Mouse (Mus musculus) c-Kit-positive CD71-negative TER-119-negative erythroid progenitor cells, embryonic 14.5 days (primary cell): ENCODE data around the gene Mpzl2.

Experiments
- DNase-seq: peaks from one replicate; pipeline ENCODE4 v3.0.0-alpha.2; 2013; ENCODE audit warnings: low read depth

Gene Mpzl2

GRCm38 (mm10) chr9:45039499-45039898 is at the start of gene Mpzl2:
Gene Mpzl2, plus strand, starts transcription at chr9:45039799.
- DNase-seq, result no peak

DNA sequence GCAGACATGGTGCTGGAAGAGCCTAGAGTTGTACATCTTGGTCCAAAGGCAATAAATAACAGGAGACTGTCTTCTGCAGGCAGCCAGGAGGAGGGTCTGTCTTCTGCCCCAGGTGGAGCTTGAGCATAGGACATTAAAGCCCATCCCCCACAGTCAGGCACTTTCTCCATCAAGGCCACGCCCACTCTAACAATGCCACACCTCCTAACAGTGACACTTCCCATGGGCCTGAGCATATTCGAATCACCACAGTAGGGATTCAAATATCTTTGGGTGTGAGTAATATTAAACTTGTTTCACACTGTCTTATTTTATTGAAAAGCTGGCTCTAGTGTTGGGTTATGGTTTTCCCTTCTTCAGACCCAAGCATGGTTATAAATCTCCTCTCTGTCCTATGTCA is 47.8 kb upstream of the Mpzl2 start:
- no peak for DNase-seq

DNA sequence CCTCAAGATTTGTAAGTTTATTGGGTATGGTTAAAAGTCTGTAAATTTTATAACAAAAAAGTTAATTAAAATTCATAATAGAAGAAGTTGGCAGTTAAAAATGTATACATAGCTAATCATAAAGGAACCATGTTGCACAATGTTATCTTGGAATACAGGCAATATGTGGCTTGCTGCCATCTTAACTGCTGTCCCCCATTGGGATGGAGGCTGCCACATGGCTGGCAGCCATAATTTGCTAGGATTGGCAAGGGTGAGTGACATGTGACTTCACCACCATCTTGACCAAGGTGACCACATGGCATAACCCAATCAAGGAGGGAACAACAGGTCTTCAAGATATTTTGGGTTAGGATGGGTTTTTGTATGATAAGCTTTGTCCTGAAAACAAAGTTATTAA is 47.3 kb upstream of the Mpzl2 start:
- no peak for DNase-seq

- DNase-seq, result no peak
Observed at GRCm38 (mm10) chr9:44993268-44993667, 46.3 kb upstream of the Mpzl2 start.

- DNase-seq, result no peak
Observed at GRCm38 (mm10) chr9:44994962-44995361, 44.6 kb upstream of the Mpzl2 start.

- no peak for DNase-seq
Observed at GRCm38 (mm10) chr9:44996590-44996989, 43.0 kb upstream of the Mpzl2 start.

- no peak for DNase-seq
Observed at GRCm38 (mm10) chr9:44998138-44998537, 41.5 kb upstream of the Mpzl2 start.

DNA sequence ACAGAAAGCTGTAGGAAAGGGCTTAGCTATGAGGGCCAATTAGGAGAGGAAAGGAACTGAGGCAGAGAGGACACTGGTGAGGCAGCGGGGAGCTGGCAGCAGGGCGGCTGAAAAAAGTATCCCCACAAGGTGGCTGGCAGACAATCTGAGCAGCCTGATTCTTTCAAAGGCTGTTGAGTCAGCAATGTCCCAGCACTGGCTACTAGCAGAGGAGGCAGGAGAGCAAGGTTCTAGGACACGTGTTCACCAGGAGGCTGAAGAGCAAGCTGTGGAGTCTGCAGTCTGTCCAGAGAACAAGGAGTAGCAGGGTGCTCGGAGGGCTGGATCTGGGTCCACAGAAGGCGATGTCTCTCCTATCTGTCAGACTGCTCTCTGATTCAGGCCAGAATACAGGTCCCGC is 40.4 kb upstream of the Mpzl2 start:
- DNase-seq, result no peak

GRCm38 (mm10) chr9:44999776-45000175 is 39.8 kb upstream of the Mpzl2 start:
- DNase-seq, result no peak

GRCm38 (mm10) chr9:45000249-45000648 is 39.4 kb upstream of the Mpzl2 start:
- DNase-seq, result no peak

DNA sequence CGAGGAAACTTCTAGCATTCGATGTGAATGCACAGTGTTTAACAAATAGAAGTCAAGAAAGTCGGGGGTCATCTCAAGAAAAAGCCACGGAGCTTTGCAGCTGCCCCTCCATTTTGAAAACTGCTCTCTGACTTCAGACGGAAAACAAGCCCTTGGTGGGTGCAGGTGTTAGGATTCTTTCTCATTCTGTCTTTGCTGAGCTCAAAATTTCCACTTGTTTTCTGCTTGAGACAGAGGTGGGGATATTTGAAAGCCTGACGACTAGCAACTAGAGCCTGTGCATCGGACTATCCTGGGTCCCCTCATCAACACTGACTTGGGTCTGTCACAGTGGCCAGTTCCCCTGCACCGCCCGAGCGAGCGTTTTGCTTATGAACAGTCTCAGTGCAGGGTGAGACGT is 32.2 kb upstream of the Mpzl2 start:
- DNase-seq, result no peak

GRCm38 (mm10) chr9:45008342-45008741 is 31.3 kb upstream of the Mpzl2 start:
- DNase-seq, result no peak

DNA sequence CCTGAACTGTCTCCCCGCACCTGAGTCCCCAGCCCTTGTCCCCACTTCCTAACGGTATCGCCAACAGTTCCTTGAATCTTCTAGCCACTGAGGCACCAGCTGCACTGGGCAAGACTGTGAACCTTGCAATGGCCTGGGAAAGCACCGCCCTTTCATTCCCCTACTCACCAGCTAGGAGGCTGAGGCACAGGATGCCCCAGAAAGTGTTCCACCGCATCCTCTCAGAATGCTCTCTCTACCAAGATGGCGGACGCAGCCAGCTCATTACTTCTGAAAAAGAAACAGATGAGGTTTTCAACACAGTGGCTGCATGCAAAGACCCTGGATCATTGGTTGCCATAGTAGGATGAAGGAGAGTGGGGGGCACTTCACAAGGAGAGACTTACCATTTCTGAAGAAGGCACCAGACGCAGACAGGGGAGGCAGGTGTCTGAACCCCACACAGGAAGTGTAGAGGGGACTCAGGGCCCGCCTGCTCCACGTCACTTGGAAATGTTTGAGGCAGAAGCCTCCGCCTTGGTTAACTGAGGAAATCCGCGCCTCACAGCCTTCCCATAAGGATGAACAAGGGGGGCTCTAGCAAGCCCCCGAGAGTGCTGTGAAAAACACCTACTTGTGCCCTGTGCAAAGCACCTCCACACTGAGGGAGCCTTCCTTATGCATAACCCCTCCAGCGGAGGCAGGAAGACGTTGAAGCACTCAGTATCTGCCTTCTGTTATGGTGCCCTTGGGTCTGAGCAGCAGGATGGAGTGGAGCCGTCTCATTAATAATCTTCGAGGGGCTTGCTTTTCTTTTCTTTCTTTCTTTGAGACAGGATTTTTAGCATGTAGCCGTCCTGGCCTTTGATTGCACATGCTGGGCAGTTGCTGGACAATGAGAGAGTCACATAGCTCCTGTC is 30.2 kb upstream of the Mpzl2 start, which contains the start of gene Cd3e:
Gene Cd3e (minus strand): TSS at position 448 of the 899 bp plus-strand sequence.
- no peak for DNase-seq

GRCm38 (mm10) chr9:45010461-45010860 is 29.1 kb upstream of the Mpzl2 start:
- DNase-seq, result no peak

- no peak for DNase-seq
Observed at GRCm38 (mm10) chr9:45011291-45011690, 28.3 kb upstream of the Mpzl2 start.

GRCm38 (mm10) chr9:45014879-45015278 is 24.7 kb upstream of the Mpzl2 start:
- DNase-seq, result no peak

GRCm38 (mm10) chr9:45015841-45016240 is 23.8 kb upstream of the Mpzl2 start:
- no peak for DNase-seq

DNA sequence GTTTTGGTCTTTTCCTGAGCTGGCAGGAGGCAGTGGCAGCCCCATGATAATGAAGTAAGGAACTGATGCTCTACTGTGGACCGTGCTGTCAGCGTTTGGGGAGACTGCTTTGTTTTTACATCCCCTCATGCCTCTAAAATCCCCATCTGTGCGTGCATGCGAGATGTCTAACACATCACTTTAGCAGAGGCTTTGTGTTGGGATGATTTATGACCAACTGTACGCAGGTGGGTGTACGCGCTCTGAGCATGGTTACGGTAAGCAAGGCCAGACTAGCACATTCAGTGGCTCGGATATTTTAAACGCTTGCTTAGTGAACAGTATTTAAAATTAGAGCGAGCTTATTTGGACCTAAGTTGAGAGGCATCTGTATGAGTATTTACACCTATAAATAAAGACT is 21.6 kb upstream of the Mpzl2 start:
- DNase-seq, result no peak

GRCm38 (mm10) chr9:45022800-45023199 is 16.8 kb upstream of the Mpzl2 start:
- peak; percentile 64 for DNase-seq

GRCm38 (mm10) chr9:45023638-45024037 is 16.0 kb upstream of the Mpzl2 start:
- no peak for DNase-seq

GRCm38 (mm10) chr9:45024187-45024586 is 15.4 kb upstream of the Mpzl2 start:
- no peak for DNase-seq

DNA sequence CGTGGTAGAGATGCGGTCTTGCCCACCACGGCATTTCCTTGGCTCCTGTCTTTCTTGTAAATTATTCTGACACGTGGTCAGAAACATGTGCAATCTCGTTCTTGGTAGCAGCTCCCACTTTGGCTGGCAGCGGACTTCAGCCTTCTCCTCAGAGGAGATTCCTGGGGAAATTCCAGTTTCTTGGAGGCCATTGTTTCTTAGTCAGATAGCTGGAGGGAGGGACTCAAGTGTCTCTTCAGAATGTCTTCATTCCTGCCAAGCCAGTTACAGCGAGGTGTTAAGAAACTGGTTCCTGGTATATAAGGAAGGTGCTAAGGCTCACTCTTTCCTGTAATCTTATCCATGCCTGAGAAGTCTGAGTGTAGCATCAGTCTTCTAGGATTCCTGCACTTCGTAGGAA is 12.2 kb upstream of the Mpzl2 start:
- no peak for DNase-seq

DNA sequence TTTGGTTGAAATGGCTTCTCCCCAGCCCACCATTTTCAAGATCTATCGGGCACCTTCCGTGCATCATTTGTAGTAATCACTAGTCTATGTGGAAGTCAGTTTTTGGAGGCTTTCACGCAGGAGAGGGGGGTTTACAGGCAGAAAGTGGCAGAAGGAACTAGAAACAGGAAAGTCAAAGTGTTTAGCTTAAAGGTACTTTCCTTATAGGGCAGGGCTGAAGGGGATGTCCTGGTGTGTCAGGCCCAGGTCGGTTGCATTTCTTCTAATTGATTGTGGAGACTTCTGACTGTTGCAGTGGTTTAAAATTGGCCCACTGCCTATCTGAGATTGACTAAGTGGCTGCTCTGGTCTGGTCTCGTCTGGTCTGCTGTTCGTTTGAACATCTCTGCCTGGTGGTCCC is 9.3 kb upstream of the Mpzl2 start:
- no peak for DNase-seq

- DNase-seq, result no peak
Observed at GRCm38 (mm10) chr9:45032261-45032660, 7.3 kb upstream of the Mpzl2 start.
